Mouse (Mus musculus): ENCODE data around the gene Gm7075. TPM values are rescaled to one million over a fixed set of nuclear protein-coding genes. Genes with fewer than 3 reads are reported as not detected.
"Not testable (repeated sequence)": the region's sequence is repeated elsewhere in the genome, so short reads cannot be mapped to it uniquely, and the experiment has no call there.

Gm7075 gene
- total and polyA plus RNA-seq, 2 experiments = not detected

- TF ChIP-seq POLR2A (IDR thresholded peaks at IDR 0.05; ENCODE audit: extremely low read depth, insufficient read depth, low read length) (no peak), CTCF (IDR thresholded peaks at IDR 0.05; ENCODE audit: low read depth, low read length) (no peak)
- no peak for DNase-seq (ENCODE audit: extremely low read depth, low read depth, low spot score)
- H3K36me3 ChIP-seq (ENCODE audit: control insufficient read depth, insufficient read depth, low read length) = no peaks in the 10 kb centered on the region
- peak overlapping the region; percentile 73 for H3K4me3 ChIP-seq (ENCODE audit: insufficient read depth, low read depth, low read length)
- H3K27me3 ChIP-seq (ENCODE audit: control insufficient read depth, insufficient read depth, low read length) = no peaks in the 10 kb centered on the region
- WGBS = 2% methylated on average over 10 of the region's 10 CpGs
- no peaks in the 10 kb centered on the region for H3K79me2 ChIP-seq (ENCODE audit: control insufficient read depth, insufficient read depth, low read length)
- H3K4me1 ChIP-seq (ENCODE audit: control insufficient read depth, insufficient read depth, low read length) = no peaks in the 10 kb centered on the region
- H3K27ac ChIP-seq (replicated peaks; ENCODE audit: insufficient read depth, low read depth, low read length) = no peak overlapping the region
- H3K9ac ChIP-seq (ENCODE audit: low read depth, low read length) = no peak overlapping the region; the same call in 1 of the 2 replicates
Measured at GRCm38 (mm10) chr10:63386991-63387390, 34.6 kb downstream of the Gm7075 start.

GRCm38 (mm10) chr10:63386444-63386843 lies 35.1 kb downstream of the Gm7075 start:
- DNase-seq (ENCODE audit: extremely low read depth, low read depth, low spot score) = peak; percentile 77
- Histone ChIP-seq H3K9ac (ENCODE audit: low read depth, low read length) (peak overlapping the region; percentile 79), H3K79me2 (ENCODE audit: control insufficient read depth, insufficient read depth, low read length) (no peaks in the 10 kb centered on the region), H3K36me3 (ENCODE audit: control insufficient read depth, insufficient read depth, low read length) (no peaks in the 10 kb centered on the region), H3K4me1 (ENCODE audit: control insufficient read depth, insufficient read depth, low read length) (peaks cover 2% of the 10 kb centered on the region; the same call in 1 of the 2 replicates), H3K4me3 (ENCODE audit: insufficient read depth, low read depth, low read length) (peak overlapping the region; percentile 73), H3K27ac (replicated peaks; ENCODE audit: insufficient read depth, low read depth, low read length) (peak overlapping the region; percentile 19; the same call in 1 of the 2 replicates), H3K27me3 (ENCODE audit: control insufficient read depth, insufficient read depth, low read length) (no peaks in the 10 kb centered on the region)
- TF ChIP-seq CTCF (IDR thresholded peaks at IDR 0.05; ENCODE audit: low read depth, low read length) = no peak
- 0 out of 2 replicates have a peak, but pooled peaks have one; percentile 24 for TF ChIP-seq POLR2A (IDR thresholded peaks at IDR 0.05; ENCODE audit: extremely low read depth, insufficient read depth, low read length)
- WGBS = under 1% methylated on average over 19 of the region's 19 CpGs

DNA sequence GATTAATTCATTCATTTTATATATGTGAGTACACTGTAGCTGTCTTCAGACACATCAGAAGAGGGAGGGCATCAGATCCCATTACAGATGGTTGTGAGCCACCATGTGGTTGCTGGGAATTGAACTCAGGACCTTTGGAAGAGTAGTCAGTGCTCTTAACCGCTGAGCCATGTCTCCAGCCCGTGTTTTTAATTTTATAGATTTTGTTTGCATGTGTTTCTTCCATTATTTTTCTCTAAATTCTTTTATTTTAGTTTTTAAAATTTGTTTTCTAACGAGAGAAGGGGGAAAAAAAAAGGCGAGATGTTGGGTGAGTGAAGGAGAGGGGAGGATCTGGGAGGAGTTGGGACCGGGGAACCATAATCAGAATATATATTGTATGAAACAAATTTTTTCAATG lies 35.7 kb downstream of the Gm7075 start:
- not testable (repeated sequence) for H3K27ac ChIP-seq (replicated peaks; ENCODE audit: insufficient read depth, low read depth, low read length); H3K36me3 ChIP-seq (ENCODE audit: control insufficient read depth, insufficient read depth, low read length); H3K4me1 ChIP-seq (ENCODE audit: control insufficient read depth, insufficient read depth, low read length); H3K79me2 ChIP-seq (ENCODE audit: control insufficient read depth, insufficient read depth, low read length); H3K9ac ChIP-seq (ENCODE audit: low read depth, low read length); H3K27me3 ChIP-seq (ENCODE audit: control insufficient read depth, insufficient read depth, low read length); H3K4me3 ChIP-seq (ENCODE audit: insufficient read depth, low read depth, low read length); DNase-seq (ENCODE audit: extremely low read depth, low read depth, low spot score)
- WGBS = 31% methylated on average over 5 of the region's 5 CpGs

DNA sequence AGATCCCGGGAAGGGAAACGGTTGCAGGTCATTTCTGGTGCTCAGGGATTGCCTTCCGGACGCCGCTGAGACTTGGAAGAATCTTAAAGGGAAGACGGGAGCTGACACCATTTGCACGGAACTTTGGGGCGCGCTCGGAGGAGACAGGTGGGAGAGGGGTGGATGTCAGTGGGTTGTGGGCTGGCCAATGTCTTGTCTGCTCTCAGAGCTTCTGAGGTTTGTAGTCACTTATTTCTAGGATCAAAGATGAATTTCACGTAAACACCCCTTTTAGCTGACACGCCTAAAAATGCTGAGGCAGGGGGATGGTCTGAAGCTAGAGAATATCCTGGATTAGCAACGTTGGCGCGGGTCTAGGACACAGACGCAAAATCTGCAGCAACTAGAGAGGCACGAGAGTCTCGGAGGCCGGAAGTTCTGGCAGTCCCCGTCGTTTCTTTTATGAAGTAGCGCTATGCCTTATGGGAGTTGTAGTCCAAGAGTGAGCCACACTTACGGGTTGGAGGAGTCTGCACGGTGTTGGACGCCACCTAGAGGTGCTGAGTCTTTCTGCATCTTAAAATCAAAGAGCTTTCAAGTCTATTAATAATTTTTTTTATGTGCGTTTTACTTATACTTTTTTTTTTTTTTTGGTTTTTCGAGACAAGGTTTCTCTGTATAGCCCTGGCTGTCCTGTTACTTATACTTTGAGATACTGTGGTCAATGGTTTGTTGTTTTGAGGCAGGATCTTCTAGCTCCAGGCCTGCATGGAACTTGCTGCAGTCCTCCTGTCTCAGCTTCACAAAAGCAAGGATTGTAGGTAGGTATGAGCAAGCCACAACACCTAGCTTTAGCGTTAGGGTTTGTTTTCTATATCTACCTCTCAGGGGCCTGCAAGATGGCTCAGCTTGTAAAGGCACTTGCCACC lies 39.0 kb downstream of the Gm7075 start, which contains the start of gene Dnajc12:
TSS of gene Dnajc12 (plus strand) at position 72 of the 908 bp plus-strand sequence.
- no peaks in the 10 kb centered on the region for H3K27me3 ChIP-seq (ENCODE audit: control insufficient read depth, insufficient read depth, low read length)
- H3K79me2 ChIP-seq (ENCODE audit: control insufficient read depth, insufficient read depth, low read length) = no peaks in the 10 kb centered on the region
- DNase-seq (ENCODE audit: extremely low read depth, low read depth, low spot score) = peak; percentile 96
- H3K4me1 ChIP-seq (ENCODE audit: control insufficient read depth, insufficient read depth, low read length) = peaks cover 2% of the 10 kb centered on the region; the same call in 1 of the 2 replicates
- peak within 1 kb of the TSS; percentile 73 for H3K9ac ChIP-seq (ENCODE audit: low read depth, low read length)
- H3K36me3 ChIP-seq (ENCODE audit: control insufficient read depth, insufficient read depth, low read length) = no peaks in the 10 kb centered on the region
- peak; percentile 68 for TF ChIP-seq CTCF (IDR thresholded peaks at IDR 0.05; ENCODE audit: low read depth, low read length)
- peak; percentile 70; the same call in 1 of the 2 replicates for TF ChIP-seq POLR2A (IDR thresholded peaks at IDR 0.05; ENCODE audit: extremely low read depth, insufficient read depth, low read length)
- under 1% methylated on average over 28 of the region's 28 CpGs for WGBS
- peak within 1 kb of the TSS; percentile 63 for H3K4me3 ChIP-seq (ENCODE audit: insufficient read depth, low read depth, low read length)
- peak within 1 kb of the TSS; percentile 41 for H3K27ac ChIP-seq (replicated peaks; ENCODE audit: insufficient read depth, low read depth, low read length)

GRCm38 (mm10) chr10:63381498-63382280 lies 39.9 kb downstream of the Gm7075 start, which contains the start of gene Sirt1:
Sirt1 (minus strand) TSS chr10:63381704.
- Histone ChIP-seq H3K4me3 (ENCODE audit: insufficient read depth, low read depth, low read length) (peak within 1 kb of the TSS; percentile 63), H3K79me2 (ENCODE audit: control insufficient read depth, insufficient read depth, low read length) (no peaks in the 10 kb centered on the region), H3K27me3 (ENCODE audit: control insufficient read depth, insufficient read depth, low read length) (no peaks in the 10 kb centered on the region), H3K4me1 (ENCODE audit: control insufficient read depth, insufficient read depth, low read length) (peaks cover 2% of the 10 kb centered on the region; the same call in 1 of the 2 replicates), H3K9ac (ENCODE audit: low read depth, low read length) (peak within 1 kb of the TSS; percentile 73), H3K27ac (replicated peaks; ENCODE audit: insufficient read depth, low read depth, low read length) (peak within 1 kb of the TSS; percentile 41), H3K36me3 (ENCODE audit: control insufficient read depth, insufficient read depth, low read length) (no peaks in the 10 kb centered on the region)
- DNase-seq (ENCODE audit: extremely low read depth, low read depth, low spot score) = peak; percentile 37
- no peak for TF ChIP-seq CTCF (IDR thresholded peaks at IDR 0.05; ENCODE audit: low read depth, low read length)
- TF ChIP-seq POLR2A (IDR thresholded peaks at IDR 0.05; ENCODE audit: extremely low read depth, insufficient read depth, low read length) = no peak
- WGBS = 16% methylated on average over 24 of the region's 24 CpGs

All from liver, adult 2 months (tissue).